Mouse (Mus musculus) limb, embryonic 14.5 days (tissue): ENCODE data around the gene Tiam1. TPM values are rescaled to one million over a fixed set of nuclear protein-coding genes. Genes with fewer than 3 reads are reported as not detected.

Source experiments
- ATAC-seq: fragments of 200-750 bp; cut with Nextera tagmentation; 2 replicates; pipeline ENCODE4 v1.8.0; 2017; ENCODE audit warnings: low read depth, moderate number of reproducible peaks, moderate TSS enrichment; ENCODE audit not compliant: low FRiP score
- DNase-seq: peaks from one replicate; pipeline ENCODE4 v3.0.0-alpha.2; 2015; ENCODE audit warnings: low spot score
- H3K27ac ChIP-seq: fragments of 300-500 bp; sonication (generic); replicated peaks from 2 replicates; pipeline ENCODE4 v1.5.1; 2014; ENCODE audit warnings: low read depth, mild to moderate bottlenecking, low read length, moderate library complexity, mixed read lengths
- H3K27me3 ChIP-seq: fragments of 300-500 bp; sonication (generic); 2 replicates; pipeline ENCODE4 v1.6.1; 2014; ENCODE audit warnings: low read length, mixed read lengths; ENCODE audit not compliant: control insufficient read depth, insufficient read depth
- H3K36me3 ChIP-seq: fragments of 300-500 bp; sonication (generic); 2 replicates; pipeline ENCODE4 v1.6.1; 2014; ENCODE audit warnings: mild to moderate bottlenecking, low read length, moderate library complexity, mixed read lengths; ENCODE audit not compliant: control insufficient read depth, insufficient read depth
- H3K4me1 ChIP-seq: fragments of 300-500 bp; sonication (generic); 2 replicates; pipeline ENCODE4 v1.6.1; 2014; ENCODE audit warnings: antibody characterized with exemption, low read length, mixed read lengths; ENCODE audit not compliant: control insufficient read depth, insufficient read depth
- H3K4me2 ChIP-seq: fragments of 300-500 bp; sonication (generic); replicated peaks from 2 replicates; pipeline ENCODE4 v1.6.1; 2014; ENCODE audit warnings: low read depth, mild to moderate bottlenecking, low read length, moderate library complexity; ENCODE audit not compliant: severe bottlenecking
- H3K4me3 ChIP-seq: fragments of 300-500 bp; sonication (generic); replicated peaks from 2 replicates; pipeline ENCODE4 v1.5.1; 2014; ENCODE audit warnings: low read length
- H3K9ac ChIP-seq: fragments of 300-500 bp; sonication (generic); 2 replicates; pipeline ENCODE4 v1.6.1; 2014; ENCODE audit warnings: mild to moderate bottlenecking, low read depth, low read length, moderate library complexity; ENCODE audit not compliant: severe bottlenecking
- H3K9me3 ChIP-seq: fragments of 300-500 bp; sonication (generic); 2 replicates; pipeline ENCODE4 v1.6.1; 2016; ENCODE audit warnings: low read length; ENCODE audit not compliant: control insufficient read depth
- POLR2A ChIP-seq: fragments of 200-500 bp; IDR thresholded peaks from 2 replicates; pipeline ENCODE4 v1.8.0; 2012; ENCODE audit warnings: inconsistent platforms, mild to moderate bottlenecking, moderate library complexity, borderline replicate concordance; ENCODE audit not compliant: insufficient read depth, insufficient read length; ENCODE audit errors: extremely low read depth
- WGBS: fragments of 180-500 bp; shearing (Covaris S2); extraction: QIAGEN DNeasy Blood & Tissue Kit; methylation state at CpG from one replicate; pipeline ENCODE4 v1.1.7; 2014; 5-methylcytosine and 5-hydroxymethylcytosine counted together
- polyA plus RNA-seq, 2 experiments: library from polyadenylated mRNA; depleted of rRNA in 1 of 2; stranded (reverse) in 1 of 2; unstranded in 1 of 2; fragments of >200 nt; fragmentation: Nextera tagmentation in 1 of 2; extraction: Ambion mirVana in 1 of 2; gene quantifications; 2 replicates each; pipeline versions ENCODE4 v1.2.1 to v1.2.3; 2012 to 2014

The Tiam1 gene
- polyA plus RNA-seq, 2 experiments, result 22.4 to 54.9 TPM

GRCm38 (mm10) chr16:90132816-90133215 is 10.8 kb downstream of the Tiam1 start:
- H3K4me1 ChIP-seq, result peaks cover 9% of the 10 kb centered on the region
- no peak overlapping the region for H3K4me2 ChIP-seq
- no peak for TF ChIP-seq POLR2A
- DNase-seq (no peak), ATAC-seq (no peak)
- no peaks in the 10 kb centered on the region for H3K27me3 ChIP-seq
- no peaks in the 10 kb centered on the region for H3K36me3 ChIP-seq
- no peak overlapping the region for H3K4me3 ChIP-seq
- no peaks in the 10 kb centered on the region for H3K9me3 ChIP-seq
- H3K27ac ChIP-seq, result no peak overlapping the region
- WGBS, result 56% methylated on average over 7 of the region's 7 CpGs
- H3K9ac ChIP-seq, result no peak overlapping the region

- Histone ChIP-seq H3K27me3 (no peaks in the 10 kb centered on the region), H3K4me3 (no peak overlapping the region)
- no peak for ATAC-seq
These were observed 11.2 kb downstream of the Tiam1 start for GRCm38 (mm10) chr16:90132331-90132730.

DNA sequence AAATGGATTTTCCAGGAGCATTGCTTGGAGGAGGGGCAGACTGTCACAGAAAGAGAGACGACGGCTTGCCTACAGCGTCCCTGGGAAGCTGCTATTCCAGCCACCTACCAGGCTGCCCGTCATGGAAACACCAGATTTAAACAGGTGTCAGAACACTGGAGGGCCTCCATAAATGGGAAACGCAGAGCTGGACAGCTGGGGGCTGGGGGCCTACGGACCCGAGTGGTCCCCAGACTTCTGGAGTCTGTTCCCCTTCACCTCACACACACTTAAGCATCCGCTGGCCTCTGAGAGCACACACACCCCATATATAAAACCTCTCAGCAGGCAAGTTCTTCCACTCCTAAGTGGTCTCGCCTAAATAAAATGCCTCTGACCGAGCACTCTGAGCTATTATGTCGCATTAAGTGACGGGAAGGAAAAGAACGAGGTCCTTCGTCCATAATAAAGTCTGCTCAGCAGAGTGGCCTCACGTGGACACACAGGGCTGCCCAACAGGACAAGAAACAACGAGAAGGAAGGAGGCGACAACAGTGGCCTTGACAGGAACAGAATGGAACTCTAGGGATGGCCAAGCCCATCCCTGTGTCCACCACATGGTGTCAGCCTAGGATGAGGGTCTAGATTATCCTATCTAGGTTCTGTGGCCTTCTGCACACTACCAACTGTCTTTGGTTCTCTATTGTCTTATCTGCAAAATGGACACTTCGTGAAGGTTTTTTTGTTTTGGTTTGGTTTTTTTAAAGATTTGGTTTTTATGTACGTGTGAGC is 14.6 kb downstream of the Tiam1 start:
- Histone ChIP-seq H3K4me1 (peaks cover 15% of the 10 kb centered on the region), H3K27me3 (no peaks in the 10 kb centered on the region), H3K36me3 (no peaks in the 10 kb centered on the region), H3K4me3 (no peak overlapping the region), H3K4me2 (no peak overlapping the region), H3K27ac (peak overlapping the region; percentile 35; the same call in 1 of the 2 replicates), H3K9me3 (no peaks in the 10 kb centered on the region), H3K9ac (no peak overlapping the region)
- DNase-seq, result peak; percentile 42
- 23% methylated on average over 19 of the region's 19 CpGs for WGBS
- ATAC-seq, result peak; percentile 82
- TF ChIP-seq POLR2A, result no peak

More at GRCm38 (mm10) chr16:90132331-90132730, 11.2 kb downstream of the Tiam1 start:
- Histone ChIP-seq H3K27ac (no peak overlapping the region), H3K36me3 (no peaks in the 10 kb centered on the region), H3K9me3 (no peaks in the 10 kb centered on the region), H3K9ac (no peak overlapping the region), H3K4me1 (peaks cover 9% of the 10 kb centered on the region), H3K4me2 (no peak overlapping the region)
- TF ChIP-seq POLR2A, result no peak
- no peak for DNase-seq
- WGBS, result 46% methylated on average over 10 of the region's 10 CpGs

DNA sequence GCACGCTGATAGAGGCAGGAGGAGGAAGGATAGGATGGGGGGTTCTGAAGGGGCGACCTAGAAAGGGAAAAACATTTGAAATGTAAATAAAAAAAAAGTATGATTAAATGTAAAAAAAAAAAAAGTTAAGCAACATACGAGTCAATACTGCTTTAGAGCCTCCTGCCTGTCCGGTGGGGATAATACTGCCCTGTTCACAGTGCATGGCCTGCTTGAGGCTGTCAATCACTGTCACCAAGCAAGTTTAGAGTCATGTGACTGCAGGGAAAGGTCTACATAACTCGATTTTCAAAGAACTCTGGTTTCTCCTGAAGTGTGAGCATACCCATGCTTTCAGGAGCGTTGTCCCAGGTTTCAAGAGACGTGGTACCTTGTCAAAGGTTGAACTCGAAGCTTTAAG is 15.2 kb downstream of the Tiam1 start:
- Histone ChIP-seq H3K4me1 (peaks cover 15% of the 10 kb centered on the region), H3K4me3 (no peak overlapping the region), H3K9ac (no peak overlapping the region), H3K27me3 (no peaks in the 10 kb centered on the region), H3K27ac (peak overlapping the region; percentile 35; the same call in 1 of the 2 replicates), H3K36me3 (no peaks in the 10 kb centered on the region), H3K4me2 (no peak overlapping the region), H3K9me3 (no peaks in the 10 kb centered on the region)
- no peak for TF ChIP-seq POLR2A
- peak; percentile 16; the same call in 1 of the 2 replicates for ATAC-seq
- 49% methylated on average over 8 of the region's 8 CpGs for WGBS
- DNase-seq, result no peak

DNA sequence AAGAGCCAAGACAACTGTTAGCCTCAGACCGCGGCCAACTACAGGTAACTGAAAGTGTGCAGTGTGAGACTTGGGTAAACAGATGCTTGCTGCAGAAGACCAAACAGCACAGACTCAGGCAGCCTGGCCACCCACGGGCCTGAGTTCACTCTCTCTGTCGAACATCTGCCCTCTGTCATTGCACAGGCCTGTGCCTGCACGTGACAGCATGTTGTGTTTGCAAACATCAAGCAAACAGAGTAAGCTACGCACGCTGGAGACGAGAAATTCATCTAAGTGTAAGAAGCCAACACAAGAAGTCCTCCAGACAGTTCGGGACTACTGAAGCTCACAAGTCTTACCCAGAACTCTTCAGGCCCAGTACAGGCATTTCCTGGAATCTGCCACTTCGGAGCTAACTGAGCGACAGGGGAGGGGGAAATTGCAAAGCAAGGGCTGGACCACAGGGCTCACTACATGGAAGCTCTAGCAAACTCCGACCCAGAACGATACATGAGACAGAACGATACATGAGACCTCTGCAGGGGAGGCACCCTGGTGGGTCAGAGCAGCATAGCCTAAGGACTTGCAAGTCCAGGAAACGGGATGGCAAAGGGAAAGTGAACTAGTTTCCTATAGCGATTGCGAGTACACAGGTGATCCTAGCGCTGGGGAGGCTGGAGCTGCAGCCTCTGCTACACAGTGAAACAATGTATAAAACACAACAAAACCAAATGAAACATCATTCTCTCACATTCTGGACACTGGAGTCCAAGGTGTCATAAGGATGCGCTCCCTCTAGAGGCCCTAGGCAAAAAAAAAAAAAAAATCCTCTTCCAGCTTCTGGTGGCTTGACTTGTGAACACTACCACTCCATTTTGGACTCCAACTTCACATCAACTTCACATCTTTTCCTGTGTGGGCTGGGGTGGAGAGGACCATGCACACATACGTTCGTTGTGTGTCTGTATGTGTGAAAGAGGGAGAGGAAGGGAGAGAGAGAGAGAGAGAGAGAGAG is 18.0 kb downstream of the Tiam1 start:
- Histone ChIP-seq H3K4me1 (peaks cover 30% of the 10 kb centered on the region), H3K9me3 (no peaks in the 10 kb centered on the region), H3K36me3 (0 out of 2 replicates have a peak, but pooled peaks cover 3% of the 10 kb centered on the region), H3K27me3 (no peaks in the 10 kb centered on the region), H3K9ac (no peak overlapping the region), H3K27ac (no peak overlapping the region), H3K4me2 (no peak overlapping the region), H3K4me3 (no peak overlapping the region)
- no peak for DNase-seq
- ATAC-seq, result no peak
- TF ChIP-seq POLR2A, result no peak
- 50% methylated on average over 21 of the region's 21 CpGs for WGBS
